Mouse (Mus musculus): ENCODE measurements around the gene Gm11037.

GRCm38 (mm10) chr2:131139287-131139686, 6.0 kb downstream of the Gm11037 start:
- TF ChIP-seq CTCF (IDR thresholded peaks at IDR 0.05; ENCODE audit: low read depth) = no peak
- TF ChIP-seq EP300 (optimal IDR thresholded peaks at IDR 0.05) = no peak
